Mouse (Mus musculus) liver, embryonic 14.5 days (tissue): Measurements from ENCODE around the gene Plekha7. TPM values are rescaled to one million over a fixed set of nuclear protein-coding genes. Genes with fewer than 3 reads are reported as not detected.

Source experiments
- ATAC-seq: fragments of 200-750 bp; cut with Nextera tagmentation; 2 replicates; pipeline ENCODE4 v1.8.0; 2017; ENCODE audit warnings: moderate number of reproducible peaks, mild to moderate bottlenecking, moderate library complexity; ENCODE audit not compliant: insufficient read depth
- DNase-seq, 3 experiments: peaks; one replicate each; pipeline ENCODE4 v3.0.0-alpha.2; 2012 to 2013; ENCODE audit warnings: low read depth in 3 of 3, low spot score in 3 of 3
- H3K27ac ChIP-seq: fragments of 300-500 bp; sonication (generic); 2 replicates; pipeline ENCODE4 v1.5.1; 2014; ENCODE audit warnings: moderate library complexity, mild to moderate bottlenecking, control low read depth, inconsistent platforms
- H3K27me3 ChIP-seq: fragments of 300-500 bp; sonication (generic); 2 replicates; pipeline ENCODE4 v1.6.1; 2014; ENCODE audit warnings: mild to moderate bottlenecking, low read length, moderate library complexity; ENCODE audit not compliant: control insufficient read depth, insufficient read depth
- H3K36me3 ChIP-seq: fragments of 300-500 bp; sonication (generic); replicated peaks from 2 replicates; pipeline ENCODE4 v1.6.1; 2014; ENCODE audit warnings: low read depth; ENCODE audit not compliant: control insufficient read depth, insufficient read depth
- H3K4me1 ChIP-seq, 2 experiments: fragments of 200-500 bp in 1 of 2; fragments of 300-500 bp in 1 of 2; sonication (generic) in 1 of 2; replicated peaks; 2 replicates each; pipeline ENCODE4 v1.6.1; 2012 to 2014; ENCODE audit warnings: antibody characterized with exemption in 1 of 2, inconsistent platforms in 1 of 2, low read length in 1 of 2; ENCODE audit not compliant: control insufficient read depth in 2 of 2, insufficient read depth in 2 of 2
- H3K4me2 ChIP-seq: fragments of 300-500 bp; sonication (generic); 2 replicates; pipeline ENCODE4 v1.6.1; 2014; ENCODE audit warnings: low read depth, mild to moderate bottlenecking, control low read depth, moderate library complexity
- H3K4me3 ChIP-seq, 2 experiments: fragments of 200-500 bp in 1 of 2; fragments of 300-500 bp in 1 of 2; sonication (generic) in 1 of 2; 2 replicates each; pipeline ENCODE4 v1.5.1; 2012 to 2014; ENCODE audit warnings: low read depth in 2 of 2, low read length in 2 of 2, mild to moderate bottlenecking in 2 of 2, control low read depth in 1 of 2, inconsistent platforms in 1 of 2, moderate library complexity in 1 of 2; ENCODE audit not compliant: insufficient read depth in 1 of 2
- H3K9ac ChIP-seq: fragments of 300-500 bp; sonication (generic); replicated peaks from 2 replicates; pipeline ENCODE4 v1.6.1; 2014; ENCODE audit warnings: mild to moderate bottlenecking, control low read depth, moderate library complexity
- H3K9me3 ChIP-seq: fragments of 300-500 bp; sonication (generic); 2 replicates; pipeline ENCODE4 v1.6.1; 2016; ENCODE audit warnings: low read length, mixed read lengths; ENCODE audit not compliant: control insufficient read depth
- CTCF ChIP-seq: IDR thresholded peaks from 2 replicates; pipeline ENCODE4 v1.5.1; 2016; ENCODE audit warnings: antibody characterized with exemption, low read depth, control low read depth
- EP300 ChIP-seq: IDR thresholded peaks from 2 replicates; pipeline ENCODE4 v1.6.1; 2016; ENCODE audit warnings: antibody characterized with exemption, low read depth
- WGBS: fragments of 180-500 bp; shearing (Covaris S2); extraction: QIAGEN DNeasy Blood & Tissue Kit; methylation state at CpG from one replicate; pipeline ENCODE4 v1.1.7; 2014; ENCODE audit not compliant: insufficient replicate concordance; 5-methylcytosine and 5-hydroxymethylcytosine counted together
- polyA plus RNA-seq, 2 experiments: library from polyadenylated mRNA; depleted of rRNA in 1 of 2; stranded (reverse) in 1 of 2; unstranded in 1 of 2; fragments of >200 nt; fragmentation: Nextera tagmentation in 1 of 2; extraction: Ambion mirVana in 1 of 2; gene quantifications; 2 replicates each; pipeline versions ENCODE4 v1.2.1 to v1.2.3; 2012 to 2014

Gene Plekha7
- polyA plus RNA-seq, 2 experiments: 1.5 to 2.1 TPM

GRCm38 (mm10) chr7:116247377-116247729 is 60.8 kb downstream of the Plekha7 start:
- no peaks in the 10 kb centered on the region for H3K27me3 ChIP-seq
- peak; percentile 24; the same call in 1 of the 2 replicates for TF ChIP-seq CTCF
- TF ChIP-seq EP300: no peak
- no peaks in the 10 kb centered on the region for H3K9me3 ChIP-seq
- H3K4me1 ChIP-seq: peaks cover 0 to 6% of the 10 kb centered on the region in 2 experiments; a peak in 1 of 4 replicates
- 8% methylated on average over 5 of the region's 7 CpGs for WGBS
- no peak overlapping the region for H3K4me2 ChIP-seq
- H3K27ac ChIP-seq: no peak overlapping the region
- ATAC-seq (no peak), DNase-seq (no peak)
- no peak overlapping the region for H3K4me3 ChIP-seq
- no peak overlapping the region for H3K9ac ChIP-seq
- H3K36me3 ChIP-seq: no peaks in the 10 kb centered on the region

GRCm38 (mm10) chr7:116246696-116247376 is 61.3 kb downstream of the Plekha7 start:
- ATAC-seq (peak; percentile 53; the same call in 1 of the 2 replicates), DNase-seq (no peak)
- WGBS: 19% methylated on average over 15 of the region's 15 CpGs
- Histone ChIP-seq H3K9me3 (no peaks in the 10 kb centered on the region), H3K4me3 (no peak overlapping the region), H3K4me2 (peak overlapping the region; percentile 3), H3K4me1 (peaks cover 0 to 5% of the 10 kb centered on the region in 2 experiments; a peak in 1 of 4 replicates), H3K9ac (no peak overlapping the region), H3K27ac (no peak overlapping the region), H3K36me3 (no peaks in the 10 kb centered on the region), H3K27me3 (no peaks in the 10 kb centered on the region)
- TF ChIP-seq EP300: no peak
- TF ChIP-seq CTCF: no peak

GRCm38 (mm10) chr7:116245815-116246695 is 62.1 kb downstream of the Plekha7 start:
- TF ChIP-seq EP300 (no peak), CTCF (peak; percentile 71)
- Histone ChIP-seq H3K36me3 (no peaks in the 10 kb centered on the region), H3K4me1 (peaks cover 0 to 5% of the 10 kb centered on the region in 2 experiments; a peak in 1 of 4 replicates), H3K4me3 (no peak overlapping the region), H3K27ac (no peak overlapping the region), H3K9me3 (no peaks in the 10 kb centered on the region), H3K27me3 (no peaks in the 10 kb centered on the region), H3K9ac (no peak overlapping the region), H3K4me2 (peak overlapping the region; percentile 3)
- ATAC-seq (no peak), DNase-seq (no peak)
- 30% methylated on average over 15 of the region's 15 CpGs for WGBS

- no peak for ATAC-seq
- 32% methylated on average over 7 of the region's 7 CpGs for WGBS
- Histone ChIP-seq H3K27ac (no peak overlapping the region), H3K4me2 (no peak overlapping the region), H3K4me3 (no peak overlapping the region), H3K4me1 (peaks cover 0 to 5% of the 10 kb centered on the region in 2 experiments; a peak in 1 of 4 replicates), H3K27me3 (no peaks in the 10 kb centered on the region), H3K9me3 (no peaks in the 10 kb centered on the region), H3K36me3 (no peaks in the 10 kb centered on the region), H3K9ac (no peak overlapping the region)
- DNase-seq: no peak
- TF ChIP-seq CTCF (peak; percentile 43), EP300 (no peak)
Measured at GRCm38 (mm10) chr7:116244302-116245165, 63.6 kb downstream of the Plekha7 start.
